Mouse (Mus musculus): Measurements from ENCODE around the gene Il9r. TPM values are rescaled to one million over a fixed set of nuclear protein-coding genes. Genes with fewer than 3 reads are reported as not detected.

Il9r gene
- polyA plus RNA-seq, 1 experiment from 2014 or later, result not detected

GRCm38 (mm10) chr11:32236132-32236531 lies 36.1 kb upstream of the Il9r start:
- Histone ChIP-seq H3K4me1 (peaks cover 7% of the 10 kb centered on the region; the same call in 1 of the 2 replicates), H3K9ac (no peak overlapping the region), H3K27ac (0 out of 2 replicates have a peak overlapping the region, but pooled peaks have one; percentile 46), H3K9me3 (no peaks in the 10 kb centered on the region), H3K4me2 (no peak overlapping the region), H3K4me3 (replicated peaks) (no peak overlapping the region), H3K36me3 (replicated peaks) (peaks cover 70% of the 10 kb centered on the region), H3K27me3 (no peaks in the 10 kb centered on the region)
- no peak for ATAC-seq (ENCODE audit: low FRiP score)
- WGBS, result 80% methylated on average over 2 of the region's 2 CpGs

GRCm38 (mm10) chr11:32235646-32236045 lies 35.6 kb upstream of the Il9r start:
- Histone ChIP-seq H3K36me3 (replicated peaks) (peaks cover 70% of the 10 kb centered on the region), H3K4me1 (peaks cover 7% of the 10 kb centered on the region; the same call in 1 of the 2 replicates), H3K4me3 (replicated peaks) (no peak overlapping the region), H3K27me3 (no peaks in the 10 kb centered on the region), H3K4me2 (no peak overlapping the region), H3K27ac (0 out of 2 replicates have a peak overlapping the region, but pooled peaks have one; percentile 26), H3K9me3 (no peaks in the 10 kb centered on the region), H3K9ac (no peak overlapping the region)
- WGBS, result 64% methylated on average over 3 of the region's 3 CpGs
- ATAC-seq (ENCODE audit: low FRiP score), result no peak

GRCm38 (mm10) chr11:32234816-32235485 lies 34.9 kb upstream of the Il9r start:
- Histone ChIP-seq H3K27ac (no peak overlapping the region), H3K4me2 (no peak overlapping the region), H3K36me3 (replicated peaks) (peaks cover 68% of the 10 kb centered on the region), H3K9me3 (no peaks in the 10 kb centered on the region), H3K27me3 (no peaks in the 10 kb centered on the region), H3K4me1 (peaks cover 7% of the 10 kb centered on the region; the same call in 1 of the 2 replicates), H3K9ac (no peak overlapping the region), H3K4me3 (replicated peaks) (no peak overlapping the region)
- WGBS, result 88% methylated on average over 6 of the region's 6 CpGs
- no peak for ATAC-seq (ENCODE audit: low FRiP score)

- no peak for ATAC-seq (ENCODE audit: low FRiP score)
- Histone ChIP-seq H3K4me3 (replicated peaks) (no peak overlapping the region), H3K9me3 (no peaks in the 10 kb centered on the region), H3K36me3 (replicated peaks) (peaks cover 67% of the 10 kb centered on the region), H3K4me1 (peaks cover 7% of the 10 kb centered on the region; the same call in 1 of the 2 replicates), H3K4me2 (no peak overlapping the region), H3K27me3 (no peaks in the 10 kb centered on the region), H3K9ac (no peak overlapping the region), H3K27ac (no peak overlapping the region)
- 92% methylated on average over 3 of the region's 3 CpGs for WGBS
Observed at GRCm38 (mm10) chr11:32233895-32234294, 33.8 kb upstream of the Il9r start.

GRCm38 (mm10) chr11:32232848-32233247 lies 32.8 kb upstream of the Il9r start:
- H3K36me3 ChIP-seq (replicated peaks), result peaks cover 66% of the 10 kb centered on the region
- peaks cover 7% of the 10 kb centered on the region; the same call in 1 of the 2 replicates for H3K4me1 ChIP-seq
- H3K9me3 ChIP-seq, result no peaks in the 10 kb centered on the region
- no peak overlapping the region for H3K4me3 ChIP-seq (replicated peaks)
- no peak overlapping the region for H3K9ac ChIP-seq
- WGBS, result 90% methylated on average over 10 of the region's 10 CpGs
- no peaks in the 10 kb centered on the region for H3K27me3 ChIP-seq
- no peak for ATAC-seq (ENCODE audit: low FRiP score)
- 0 out of 2 replicates have a peak overlapping the region, but pooled peaks have one; percentile 8 for H3K27ac ChIP-seq
- no peak overlapping the region for H3K4me2 ChIP-seq

GRCm38 (mm10) chr11:32231125-32231524 lies 31.0 kb upstream of the Il9r start:
- Histone ChIP-seq H3K9me3 (no peaks in the 10 kb centered on the region), H3K9ac (no peak overlapping the region), H3K27me3 (no peaks in the 10 kb centered on the region), H3K36me3 (replicated peaks) (peaks cover 58% of the 10 kb centered on the region), H3K4me1 (peaks cover 15% of the 10 kb centered on the region), H3K4me3 (replicated peaks) (no peak overlapping the region), H3K27ac (no peak overlapping the region), H3K4me2 (no peak overlapping the region)
- WGBS, result 89% methylated on average over 2 of the region's 2 CpGs
- no peak for ATAC-seq (ENCODE audit: low FRiP score)

- Histone ChIP-seq H3K9ac (no peak overlapping the region), H3K4me2 (no peak overlapping the region), H3K27ac (no peak overlapping the region), H3K4me1 (peaks cover 12% of the 10 kb centered on the region), H3K27me3 (0 out of 2 replicates have a peak, but pooled peaks cover 2% of the 10 kb centered on the region), H3K9me3 (no peaks in the 10 kb centered on the region), H3K4me3 (replicated peaks) (no peak overlapping the region), H3K36me3 (replicated peaks) (peaks cover 57% of the 10 kb centered on the region)
- ATAC-seq (ENCODE audit: low FRiP score), result no peak
- WGBS, result 89% methylated on average over 4 of the region's 4 CpGs
Observed at GRCm38 (mm10) chr11:32230220-32230619, 30.1 kb upstream of the Il9r start.

- Histone ChIP-seq H3K36me3 (replicated peaks) (peaks cover 41% of the 10 kb centered on the region), H3K9me3 (no peaks in the 10 kb centered on the region)
- no peak for ATAC-seq (ENCODE audit: low FRiP score)
Observed at GRCm38 (mm10) chr11:32228292-32228845, 28.3 kb upstream of the Il9r start.

GRCm38 (mm10) chr11:32227555-32227954 lies 27.5 kb upstream of the Il9r start:
- Histone ChIP-seq H3K4me1 (peaks cover 17% of the 10 kb centered on the region), H3K36me3 (replicated peaks) (peaks cover 33% of the 10 kb centered on the region), H3K27me3 (peaks cover 28% of the 10 kb centered on the region), H3K27ac (no peak overlapping the region), H3K4me2 (no peak overlapping the region), H3K9me3 (no peaks in the 10 kb centered on the region), H3K9ac (0 out of 2 replicates have a peak overlapping the region, but pooled peaks have one; percentile 74), H3K4me3 (replicated peaks) (no peak overlapping the region)
- 91% methylated on average over 9 of the region's 9 CpGs for WGBS
- no peak for ATAC-seq (ENCODE audit: low FRiP score)

More at GRCm38 (mm10) chr11:32228292-32228845, 28.3 kb upstream of the Il9r start:
- H3K4me2 ChIP-seq, result no peak overlapping the region
- peaks cover 12% of the 10 kb centered on the region for H3K4me1 ChIP-seq
- H3K27ac ChIP-seq, result no peak overlapping the region
- H3K27me3 ChIP-seq, result peaks cover 20% of the 10 kb centered on the region
- H3K4me3 ChIP-seq (replicated peaks), result no peak overlapping the region
- H3K9ac ChIP-seq, result no peak overlapping the region
- 91% methylated on average over 3 of the region's 3 CpGs for WGBS

GRCm38 (mm10) chr11:32227041-32227440 lies 27.0 kb upstream of the Il9r start:
- no peak overlapping the region for H3K27ac ChIP-seq

GRCm38 (mm10) chr11:32226124-32226871 lies 26.2 kb upstream of the Il9r start, which contains the start of gene Mpg:
Gene Mpg, plus strand, starts transcription at chr11:32226505.
- peak within 1 kb of the TSS; percentile 38; the same call in 1 of the 2 replicates for H3K27ac ChIP-seq
- ATAC-seq (ENCODE audit: low FRiP score), result peak; percentile 83
- H3K27me3 ChIP-seq, result peaks cover 40% of the 10 kb centered on the region
- H3K9ac ChIP-seq, result peak within 1 kb of the TSS; percentile 74
- peak within 1 kb of the TSS; percentile 70 for H3K4me2 ChIP-seq
- peaks cover 28% of the 10 kb centered on the region for H3K4me1 ChIP-seq
- H3K9me3 ChIP-seq, result no peaks in the 10 kb centered on the region
- H3K4me3 ChIP-seq (replicated peaks), result peak within 1 kb of the TSS; percentile 65
- WGBS, result 4% methylated on average over 47 of the region's 47 CpGs
- peaks cover 21% of the 10 kb centered on the region for H3K36me3 ChIP-seq (replicated peaks)

More at GRCm38 (mm10) chr11:32227041-32227440, 27.0 kb upstream of the Il9r start:
- Histone ChIP-seq H3K27me3 (peaks cover 33% of the 10 kb centered on the region), H3K4me2 (peak overlapping the region; percentile 70), H3K9me3 (no peaks in the 10 kb centered on the region), H3K4me1 (peaks cover 22% of the 10 kb centered on the region), H3K9ac (peak overlapping the region; percentile 74), H3K4me3 (replicated peaks) (peak overlapping the region; percentile 65), H3K36me3 (replicated peaks) (peaks cover 28% of the 10 kb centered on the region)
- ATAC-seq (ENCODE audit: low FRiP score), result no peak
- WGBS, result 25% methylated on average over 1 of the region's 1 CpGs
